Mouse (Mus musculus) thymus, adult 18-20 months (tissue): ENCODE data around the gene Ebf3.

Source experiments
- DNase-seq, 2 experiments: peaks; one replicate each; pipeline ENCODE4 v3.0.0; 2022; ENCODE audit warnings: mixed read lengths in 2 of 2

Gene Ebf3

GRCm38 (mm10) chr7:137313904-137314691, at the start of gene Ebf3:
Ebf3 (minus strand) TSS chr7:137314445.
- peak; percentile 45 to 63 for DNase-seq

GRCm38 (mm10) chr7:137346860-137347259, 32.6 kb upstream of the Ebf3 start:
- DNase-seq, result no peak

- no peak for DNase-seq
These were observed 31.8 kb upstream of the Ebf3 start for GRCm38 (mm10) chr7:137346068-137346467.

GRCm38 (mm10) chr7:137333951-137334350, 19.7 kb upstream of the Ebf3 start:
- no peak for DNase-seq

- DNase-seq, result no peak
These were observed 8.7 kb upstream of the Ebf3 start for GRCm38 (mm10) chr7:137322926-137323325.

- DNase-seq, result no peak
These were observed 7.9 kb upstream of the Ebf3 start for GRCm38 (mm10) chr7:137321961-137322784.

GRCm38 (mm10) chr7:137321141-137321813, 7.0 kb upstream of the Ebf3 start:
- DNase-seq, result no peak

GRCm38 (mm10) chr7:137320320-137320719, 6.1 kb upstream of the Ebf3 start:
- no peak for DNase-seq

- no peak for DNase-seq
These were observed 5.0 kb upstream of the Ebf3 start for GRCm38 (mm10) chr7:137318924-137319885.

- DNase-seq, result no peak
These were observed 4.1 kb upstream of the Ebf3 start for GRCm38 (mm10) chr7:137318383-137318775.

- DNase-seq, result no peak
These were observed 3.6 kb upstream of the Ebf3 start for GRCm38 (mm10) chr7:137317659-137318382.

- no peak for DNase-seq
These were observed 2.8 kb upstream of the Ebf3 start for GRCm38 (mm10) chr7:137316926-137317658.

- no peak for DNase-seq
These were observed 2.1 kb upstream of the Ebf3 start for GRCm38 (mm10) chr7:137316181-137316925.

GRCm38 (mm10) chr7:137315544-137315940, 1.3 kb upstream of the Ebf3 start:
- DNase-seq, result no peak

- DNase-seq, result no peak
These were observed 682 bp upstream of the Ebf3 start for GRCm38 (mm10) chr7:137314710-137315543.

GRCm38 (mm10) chr7:137313183-137313903, 902 bp downstream of the Ebf3 start:
- DNase-seq, result no peak

- no peak for DNase-seq
These were observed 1.4 kb downstream of the Ebf3 start for GRCm38 (mm10) chr7:137312933-137313182.

GRCm38 (mm10) chr7:137312166-137312932, 1.9 kb downstream of the Ebf3 start:
- no peak for DNase-seq
